In the genomic region with DNA sequence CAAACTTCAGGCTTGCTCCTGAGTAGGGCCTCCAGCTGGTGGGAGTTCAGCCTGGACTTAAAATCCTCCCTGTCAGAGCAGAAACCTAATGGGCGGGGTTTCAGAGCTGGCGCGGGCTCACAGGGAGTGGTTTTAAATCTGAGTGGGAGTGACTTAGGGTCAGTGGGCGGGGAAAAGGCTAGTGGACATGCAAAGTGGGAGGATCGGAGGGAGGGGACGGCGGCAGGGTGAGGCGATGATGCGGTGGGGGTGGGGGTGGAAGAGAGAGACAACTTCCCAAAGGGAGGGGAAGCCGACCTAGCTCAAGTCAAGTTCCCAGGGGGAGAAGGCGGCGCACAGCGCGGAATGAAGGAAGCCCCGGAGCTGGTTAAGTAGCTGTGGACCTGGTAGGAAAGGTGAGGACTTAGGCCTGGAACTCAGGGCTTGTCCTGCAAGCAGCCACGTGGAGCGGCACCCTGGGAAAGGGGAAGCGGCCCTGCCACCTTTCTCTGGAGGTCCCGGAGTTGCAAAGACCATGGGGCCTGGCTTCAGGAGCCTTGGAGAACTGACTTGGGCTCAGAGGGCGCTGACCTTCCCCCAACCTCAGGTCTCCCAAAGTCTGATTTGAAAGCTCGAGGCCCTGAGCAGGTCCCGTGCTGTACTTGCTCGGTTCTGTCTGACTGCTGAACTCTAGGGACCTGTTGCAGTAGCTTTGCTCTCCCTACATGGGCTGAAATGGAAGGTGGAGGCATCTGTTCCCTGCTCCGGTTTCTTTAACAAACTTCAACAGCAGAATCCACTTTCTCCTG, we compare ENCODE assay signal across 1 mouse cellular context.
A peak's percentile ranks its signal among the peaks of the same experiment; 100 is the strongest.
TF ChIP-seq lines count a peak whose summit lies in the region.

A gene (plus strand): TSS at position 238 of the 788 bp plus-strand sequence.

TF ChIP-seq in CH12.LX, 34 proteins besides CTCF, POLR2A, EP300 and RAD21 (continued from another document):
- TF ChIP-seq SIN3A (IDR thresholded peaks at IDR 0.05; ENCODE audit: low read length) (0 out of 2 replicates have a peak, but pooled peaks have one; percentile 28), SMC3 (IDR thresholded peaks at IDR 0.05; ENCODE audit: low read depth, low read length) (no peak), CHD1 (IDR thresholded peaks at IDR 0.05; ENCODE audit: low read depth, low read length) (no peak), HCFC1 (IDR thresholded peaks at IDR 0.05; ENCODE audit: low read depth, low read length) (peak; percentile 15; the same call in 1 of the 2 replicates), NRF1 (IDR thresholded peaks at IDR 0.05; ENCODE audit: low read depth, low read length) (no peak), KAT2A (IDR thresholded peaks at IDR 0.05; ENCODE audit: insufficient replicate concordance, low read length) (0 out of 2 replicates have a peak, but pooled peaks have one; percentile 41), MXI1 (IDR thresholded peaks at IDR 0.05; ENCODE audit: low read depth, low read length) (peak; percentile 91), USF1 (IDR thresholded peaks at IDR 0.05; ENCODE audit: low read depth, low read length) (no peak), NELFE (IDR thresholded peaks at IDR 0.05; ENCODE audit: low read depth, low read length) (peak; percentile 71)
